Mouse (Mus musculus): ENCODE results near the gene Hist3h2ba. TPM values are rescaled to one million over a fixed set of nuclear protein-coding genes. Genes with fewer than 3 reads are reported as not detected.

Gene Hist3h2ba
- 9.2 and 9.6 TPM in 2 replicates for polyA plus RNA-seq (2015; fragmentation: Nextera tagmentation; extraction: Ambion mirVana)

- Histone ChIP-seq H3K36me3 (replicated peaks) (no peaks in the 10 kb centered on the region), H3K4me1 (replicated peaks) (peaks cover 39% of the 10 kb centered on the region), H3K27me3 (peaks cover 82% of the 10 kb centered on the region), H3K9me3 (replicated peaks) (no peaks in the 10 kb centered on the region), H3K27ac (replicated peaks) (peak within 1 kb of the TSS; percentile 80), H3K9ac (peak within 1 kb of the TSS; percentile 59), H3K4me3 (replicated peaks) (peak within 1 kb of the TSS; percentile 59), H3K4me2 (peak within 1 kb of the TSS; percentile 77)
- ATAC-seq (ENCODE audit: insufficient read depth) = peak; percentile 80
- WGBS (ENCODE audit: insufficient replicate concordance) = 1% methylated on average over 48 of the region's 48 CpGs
These were observed at the start of gene Hist3h2ba for GRCm38 (mm10) chr11:58948542-58949479. Gene Hist3h2ba (plus strand): TSS chr11:58948920.

GRCm38 (mm10) chr11:58901080-58901479, 47.6 kb upstream of the Hist3h2ba start:
- peaks cover 53% of the 10 kb centered on the region for H3K4me1 ChIP-seq (replicated peaks)
- H3K9ac ChIP-seq = 0 out of 2 replicates have a peak overlapping the region, but pooled peaks have one; percentile 37
- no peaks in the 10 kb centered on the region for H3K9me3 ChIP-seq (replicated peaks)
- H3K4me2 ChIP-seq = peak overlapping the region; percentile 80
- H3K27ac ChIP-seq (replicated peaks) = peak overlapping the region; percentile 84
- H3K36me3 ChIP-seq (replicated peaks) = peaks cover 57% of the 10 kb centered on the region
- ATAC-seq (ENCODE audit: insufficient read depth) = peak; percentile 62
- no peaks in the 10 kb centered on the region for H3K27me3 ChIP-seq
- H3K4me3 ChIP-seq (replicated peaks) = peak overlapping the region; percentile 24

DNA sequence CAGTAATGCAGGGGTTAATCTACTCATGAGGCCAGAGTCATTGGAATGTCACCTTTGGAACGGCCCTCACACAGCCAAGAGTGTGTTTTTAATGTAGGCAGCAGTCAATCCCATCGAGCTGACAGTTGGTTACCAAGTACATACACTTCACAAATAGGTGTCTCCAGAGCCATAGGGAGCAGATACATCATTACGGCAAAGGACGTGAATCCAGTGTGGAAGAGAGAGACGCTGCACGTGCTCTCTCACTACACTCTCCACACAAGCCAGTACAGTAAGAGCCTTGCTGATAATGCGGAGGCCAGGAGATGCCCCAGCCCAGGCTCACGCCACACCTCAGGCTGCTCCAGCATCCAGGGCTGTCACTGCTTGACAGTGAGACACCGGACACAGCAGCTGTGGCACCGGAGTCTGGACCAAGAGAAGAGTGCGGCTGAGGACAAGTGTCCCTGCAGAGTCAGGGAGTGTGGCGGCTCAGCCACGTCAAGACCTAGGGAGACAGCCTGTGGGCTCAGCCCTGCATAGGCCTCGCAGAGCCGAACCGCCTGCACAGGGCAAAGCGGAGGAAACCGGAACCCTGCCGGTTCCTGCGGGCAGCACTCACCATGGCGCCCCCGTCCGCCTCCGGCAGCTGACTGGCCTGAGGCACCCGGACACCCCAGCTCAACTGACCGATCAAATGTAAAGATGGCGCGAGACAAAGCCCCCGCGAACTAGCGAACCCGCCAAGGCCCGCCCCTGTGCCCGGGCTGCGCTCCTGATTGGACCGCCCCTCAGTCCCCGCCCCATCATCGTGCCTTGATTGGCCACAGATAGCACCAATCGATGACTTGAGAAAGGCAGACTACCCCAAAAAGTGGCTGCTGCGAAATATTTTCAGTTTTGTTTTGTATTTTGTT, 45.0 kb upstream of the Hist3h2ba start, which contains the start of gene Zfp39:
Zfp39 (minus strand) TSS at position 715 of the 899 bp plus-strand sequence.
- H3K27me3 ChIP-seq = no peaks in the 10 kb centered on the region
- peak; percentile 91 for ATAC-seq (ENCODE audit: insufficient read depth)
- peaks cover 34% of the 10 kb centered on the region for H3K36me3 ChIP-seq (replicated peaks)
- WGBS (ENCODE audit: insufficient replicate concordance) = under 1% methylated on average over 40 of the region's 40 CpGs
- H3K4me2 ChIP-seq = peak within 1 kb of the TSS; percentile 80
- H3K4me1 ChIP-seq (replicated peaks) = peaks cover 50% of the 10 kb centered on the region
- H3K27ac ChIP-seq (replicated peaks) = peak within 1 kb of the TSS; percentile 94
- peak within 1 kb of the TSS; percentile 81 for H3K4me3 ChIP-seq (replicated peaks)
- H3K9me3 ChIP-seq (replicated peaks) = no peaks in the 10 kb centered on the region
- peak within 1 kb of the TSS; percentile 88 for H3K9ac ChIP-seq

DNA sequence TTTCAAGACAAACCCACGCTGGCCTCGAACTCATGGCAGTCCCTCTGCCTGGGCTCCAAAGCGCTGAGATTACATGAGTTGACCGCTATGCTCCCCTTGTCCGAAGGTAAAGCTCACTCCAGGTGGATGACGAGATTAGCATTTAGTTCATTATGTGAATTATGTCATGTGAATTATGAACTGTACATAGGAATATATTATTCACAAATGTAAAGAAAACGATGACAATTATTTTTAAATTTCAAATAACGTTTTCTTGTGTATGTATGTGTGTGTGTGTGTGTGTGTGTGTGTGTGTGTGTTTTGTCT, 44.4 kb upstream of the Hist3h2ba start:
- peak overlapping the region; percentile 94 for H3K27ac ChIP-seq (replicated peaks)
- H3K36me3 ChIP-seq (replicated peaks) = peaks cover 28% of the 10 kb centered on the region
- peak overlapping the region; percentile 71 for H3K9ac ChIP-seq
- H3K27me3 ChIP-seq = no peaks in the 10 kb centered on the region
- ATAC-seq (ENCODE audit: insufficient read depth) = peak; percentile 1; the same call in 1 of the 2 replicates
- H3K4me2 ChIP-seq = peak overlapping the region; percentile 80
- peaks cover 44% of the 10 kb centered on the region for H3K4me1 ChIP-seq (replicated peaks)
- H3K9me3 ChIP-seq (replicated peaks) = no peaks in the 10 kb centered on the region
- under 1% methylated on average over 8 of the region's 8 CpGs for WGBS (ENCODE audit: insufficient replicate concordance)
- H3K4me3 ChIP-seq (replicated peaks) = peak overlapping the region; percentile 81

DNA sequence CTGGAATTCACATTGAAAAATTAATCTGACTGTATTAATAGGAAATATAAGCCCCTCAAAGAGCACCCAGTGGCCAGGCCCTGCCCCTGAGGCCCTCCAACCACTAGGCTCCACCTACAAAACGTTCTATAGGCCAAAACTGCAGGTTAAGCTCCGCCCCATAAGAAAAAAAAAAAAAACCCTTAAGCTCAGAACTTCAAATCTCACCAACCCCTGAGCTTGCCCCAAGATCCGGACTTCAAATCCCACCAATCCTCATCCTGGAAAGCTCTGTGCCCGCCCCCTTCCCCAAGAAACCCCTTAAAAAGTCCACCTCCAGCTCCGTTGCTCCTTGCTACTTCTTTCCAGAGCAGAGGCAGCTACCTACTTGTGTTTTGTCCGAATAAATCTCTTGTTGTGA, 43.9 kb upstream of the Hist3h2ba start:
- H3K4me3 ChIP-seq (replicated peaks) = peak overlapping the region; percentile 81

GRCm38 (mm10) chr11:58913776-58914175, 34.9 kb upstream of the Hist3h2ba start:
- Histone ChIP-seq H3K4me1 (replicated peaks) (peaks cover 72% of the 10 kb centered on the region), H3K27me3 (no peaks in the 10 kb centered on the region), H3K4me2 (peak overlapping the region; percentile 85), H3K36me3 (replicated peaks) (no peaks in the 10 kb centered on the region; the same call in 1 of the 2 replicates), H3K9ac (peak overlapping the region; percentile 71), H3K4me3 (replicated peaks) (peak overlapping the region; percentile 52), H3K9me3 (replicated peaks) (no peaks in the 10 kb centered on the region), H3K27ac (replicated peaks) (peak overlapping the region; percentile 97)
- WGBS (ENCODE audit: insufficient replicate concordance) = 23% methylated on average over 1 of the region's 1 CpGs
- peak; percentile 67 for ATAC-seq (ENCODE audit: insufficient read depth)

More for the DNA sequence above, 43.9 kb upstream of the Hist3h2ba start:
- Histone ChIP-seq H3K27ac (replicated peaks) (peak overlapping the region; percentile 94), H3K36me3 (replicated peaks) (peaks cover 25% of the 10 kb centered on the region), H3K9ac (0 out of 2 replicates have a peak overlapping the region, but pooled peaks have one; percentile 71), H3K27me3 (no peaks in the 10 kb centered on the region), H3K4me1 (replicated peaks) (peaks cover 43% of the 10 kb centered on the region), H3K4me2 (peak overlapping the region; percentile 80), H3K9me3 (replicated peaks) (no peaks in the 10 kb centered on the region)
- WGBS (ENCODE audit: insufficient replicate concordance) = 49% methylated on average over 6 of the region's 6 CpGs
- no peak for ATAC-seq (ENCODE audit: insufficient read depth)

DNA sequence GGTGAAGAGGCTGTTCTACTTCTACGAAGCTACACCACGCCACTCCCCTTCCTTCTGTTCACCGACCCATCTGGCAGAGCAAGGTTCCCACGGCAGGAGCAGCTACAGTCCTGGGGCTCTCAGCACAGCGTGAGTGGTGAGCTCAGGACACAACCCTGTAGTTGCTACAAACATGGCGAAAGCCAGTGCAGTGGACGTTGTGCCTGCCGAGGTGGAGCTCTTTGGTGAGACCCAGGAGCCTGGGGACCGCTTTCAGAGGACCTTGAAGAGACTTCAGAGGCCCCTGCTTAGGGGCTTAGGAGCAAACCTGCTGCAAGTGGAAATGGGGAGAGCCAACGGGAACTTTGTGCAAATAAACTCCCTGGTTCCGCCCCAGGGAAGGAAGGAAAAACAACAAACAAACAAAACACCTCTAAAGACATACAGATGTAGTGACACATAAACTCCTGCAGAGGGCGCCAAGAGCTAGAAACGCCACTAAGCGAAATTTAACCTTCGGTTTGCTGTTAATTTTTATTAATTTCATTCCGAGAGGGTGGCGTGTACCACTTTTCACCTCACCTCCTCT, 34.2 kb upstream of the Hist3h2ba start:
- Histone ChIP-seq H3K4me2 (peak overlapping the region; percentile 85), H3K4me3 (replicated peaks) (peak overlapping the region; percentile 52), H3K27me3 (no peaks in the 10 kb centered on the region), H3K36me3 (replicated peaks) (no peaks in the 10 kb centered on the region; the same call in 1 of the 2 replicates), H3K9me3 (replicated peaks) (no peaks in the 10 kb centered on the region), H3K4me1 (replicated peaks) (peaks cover 80% of the 10 kb centered on the region), H3K27ac (replicated peaks) (peak overlapping the region; percentile 97), H3K9ac (peak overlapping the region; percentile 71)
- ATAC-seq (ENCODE audit: insufficient read depth) = peak; percentile 43
- 7% methylated on average over 17 of the region's 17 CpGs for WGBS (ENCODE audit: insufficient replicate concordance)

DNA sequence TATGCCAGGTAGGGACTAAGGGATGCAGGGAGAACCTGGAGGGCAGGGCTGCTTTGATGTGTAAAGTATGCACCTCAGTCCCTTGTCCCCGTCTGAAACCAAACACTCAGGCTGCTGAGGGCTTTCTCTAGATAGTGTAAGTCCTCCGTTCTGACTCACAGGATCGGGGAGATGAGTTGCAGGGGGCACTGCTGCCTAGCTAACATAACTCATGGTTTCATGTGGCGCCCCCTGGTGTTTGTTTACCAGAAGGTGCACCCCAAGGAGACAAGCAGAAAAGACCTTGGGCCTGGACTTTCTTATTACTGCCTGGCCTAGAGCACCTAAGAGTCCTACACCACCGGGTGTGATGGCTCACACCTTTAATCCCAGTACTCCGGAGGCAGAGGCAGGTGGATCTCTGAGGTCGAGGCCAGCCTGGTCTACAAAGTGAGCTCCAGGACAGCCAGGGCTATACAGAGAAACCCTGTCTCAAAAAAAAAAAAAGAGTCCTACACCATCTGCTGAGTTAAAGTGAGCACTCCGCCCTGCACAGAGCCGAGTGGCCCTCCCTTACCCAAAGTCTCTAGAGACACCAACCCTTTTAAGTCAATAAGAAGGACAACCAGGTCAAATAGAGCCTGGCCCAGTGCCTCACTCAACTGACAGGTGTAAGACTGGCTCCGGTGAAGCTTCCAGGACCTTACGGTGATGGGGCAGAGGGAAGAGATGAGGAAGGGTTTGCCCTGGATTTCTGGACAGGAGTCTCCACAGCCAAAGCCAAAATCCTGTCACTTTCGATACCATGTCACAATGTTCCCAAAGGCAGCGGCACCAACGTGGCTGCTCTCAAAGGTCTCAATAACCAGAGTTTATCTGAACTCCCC, 31.6 kb upstream of the Hist3h2ba start:
- WGBS (ENCODE audit: insufficient replicate concordance) = 27% methylated on average over 14 of the region's 14 CpGs
- Histone ChIP-seq H3K4me2 (peak overlapping the region; percentile 81), H3K9ac (peak overlapping the region; percentile 84), H3K36me3 (replicated peaks) (peaks cover 22% of the 10 kb centered on the region), H3K4me3 (replicated peaks) (peak overlapping the region; percentile 69), H3K27ac (replicated peaks) (peak overlapping the region; percentile 97), H3K9me3 (replicated peaks) (no peaks in the 10 kb centered on the region), H3K27me3 (no peaks in the 10 kb centered on the region), H3K4me1 (replicated peaks) (peaks cover 89% of the 10 kb centered on the region)
- ATAC-seq (ENCODE audit: insufficient read depth) = peak; percentile 60

DNA sequence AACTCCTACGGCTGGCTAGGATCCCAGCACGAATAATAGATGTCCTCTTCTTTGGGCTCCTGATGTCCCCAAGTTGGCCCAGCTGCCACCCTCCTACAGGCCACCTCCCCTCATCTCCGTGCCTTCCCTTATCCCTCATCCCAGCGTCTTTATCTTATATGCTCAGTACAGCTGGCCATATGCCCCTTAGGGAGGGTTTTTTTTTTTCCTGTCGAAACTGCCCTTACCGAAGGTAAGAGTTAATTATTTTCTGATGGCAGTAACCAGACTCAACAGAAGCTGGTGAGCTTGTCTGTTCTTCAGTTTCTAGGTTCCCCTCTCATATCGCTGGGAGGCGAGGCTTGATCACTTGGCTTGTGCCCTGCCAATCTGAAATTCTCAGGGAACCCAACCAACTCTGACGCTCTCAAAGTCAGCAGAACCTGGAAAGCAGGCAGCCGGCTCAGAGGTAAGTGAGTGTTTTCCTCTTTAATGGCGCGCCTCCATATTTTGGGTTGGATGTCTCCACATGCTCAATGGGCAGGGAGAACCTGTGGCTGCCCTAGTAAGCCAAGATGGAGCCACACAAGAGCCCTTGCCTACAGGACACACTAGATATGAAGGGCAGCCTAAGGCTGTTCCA, 30.9 kb upstream of the Hist3h2ba start, which contains the start of gene Btnl10:
Btnl10 (plus strand) TSS at position 164 of the 622 bp plus-strand sequence.
- 31% methylated on average over 12 of the region's 12 CpGs for WGBS (ENCODE audit: insufficient replicate concordance)
- Histone ChIP-seq H3K4me3 (replicated peaks) (peak within 1 kb of the TSS; percentile 69), H3K9me3 (replicated peaks) (no peaks in the 10 kb centered on the region), H3K9ac (peak within 1 kb of the TSS; percentile 84), H3K4me1 (replicated peaks) (peaks cover 81% of the 10 kb centered on the region), H3K27ac (replicated peaks) (peak within 1 kb of the TSS; percentile 97), H3K27me3 (no peaks in the 10 kb centered on the region), H3K36me3 (replicated peaks) (peaks cover 29% of the 10 kb centered on the region), H3K4me2 (peak within 1 kb of the TSS; percentile 81)
- peak; percentile 83 for ATAC-seq (ENCODE audit: insufficient read depth)

Data from liver, embryonic 15.5 days (tissue).